Mouse (Mus musculus): ENCODE measurements around the gene Mesp2.

Gene Mesp2

DNA sequence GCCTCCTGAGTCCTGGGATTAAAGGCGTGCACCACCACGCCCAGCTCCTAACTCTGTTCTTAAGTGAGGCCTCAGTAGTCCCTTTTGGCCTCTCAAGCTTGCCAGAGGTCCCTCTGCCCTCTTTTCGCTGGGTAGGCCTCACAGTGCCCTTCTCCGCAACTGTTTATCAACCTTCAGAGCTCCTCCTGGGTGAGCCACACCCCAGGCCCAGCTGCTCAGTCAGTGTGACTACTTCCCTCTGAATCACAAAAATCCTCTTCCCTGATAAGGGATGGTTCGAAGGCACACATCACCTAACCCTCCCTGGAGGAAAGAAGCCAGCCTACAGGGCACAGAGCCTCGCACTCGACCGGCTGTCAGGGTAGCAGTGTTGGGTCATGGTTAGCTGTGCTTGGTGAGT lies 51.3 kb downstream of the Mesp2 start:
- DNase-seq (ENCODE audit: low read depth) = no peak

Data from fibroblast of lung, adult 2 months (primary cell).